Mouse (Mus musculus) lung, adult 2 months (tissue): ENCODE measurements at regions not wholly inside any gene's neighbourhood (a gene's known extent, or its start where the extent isn't known, plus 50 kb on each side); places are given as distances from the start of the nearest gene placed in this dataset.

Source experiments
- CTCF ChIP-seq: fragments of 200-500 bp; IDR thresholded peaks from 2 replicates; pipeline ENCODE4 v1.5.1; 2011; ENCODE audit warnings: mild to moderate bottlenecking, low read length, control low read depth; ENCODE audit not compliant: insufficient read depth
- POLR2A ChIP-seq: fragments of 200-500 bp; IDR thresholded peaks from 2 replicates; pipeline ENCODE4 v1.6.1; 2011; ENCODE audit warnings: low read depth, mild to moderate bottlenecking, control low read depth, low read length, borderline replicate concordance; ENCODE audit errors: extremely low read depth

GRCm38 (mm10) chr13:28728768-28729167 lies 224.7 kb downstream of the Sox4 start:
- no peak for TF ChIP-seq CTCF
- no peak for TF ChIP-seq POLR2A
